ENCODE assay signal across 39 mouse cellular contexts in genomic region chr2:180314292-180314691, GRCm38 (mm10). TPM values are rescaled to one million over a fixed set of nuclear protein-coding genes. Genes with fewer than 3 reads are reported as not detected.
"Had no signal": no experiment of that assay in that cellular context is flagged by ENCODE, and none has a peak within 500 bp of the region (broad histone marks: within the 10 kb centered on the region; RNA-seq: fewer than 3 reads in every experiment).

No protein-coding gene starts in this region.

- H3K36me3 ChIP-seq: heart, embryonic 13.5 days; heart, embryonic 15.5 days; hindbrain, embryonic 10.5 days; hindbrain, embryonic 12.5 days; kidney, embryonic 15.5 days; limb, embryonic 13.5 days; limb, embryonic 15.5 days; liver, embryonic 12.5 days had no signal

- H3K4me3 ChIP-seq: gastrocnemius, adult 2 months; heart, embryonic 13.5 days; heart, embryonic 15.5 days; hindbrain, embryonic 10.5 days; hindbrain, embryonic 12.5 days; kidney, embryonic 15.5 days; layer of hippocampus, adult 2 months; limb, embryonic 13.5 days; limb, embryonic 15.5 days; liver, embryonic 12.5 days had no signal

- H3K4me2 ChIP-seq: heart, embryonic 11.5 days; heart, embryonic 13.5 days; heart, embryonic 15.5 days; hindbrain, embryonic 12.5 days; hindbrain, embryonic 14.5 days; kidney, embryonic 15.5 days; limb, embryonic 13.5 days; limb, embryonic 15.5 days; liver, embryonic 12.5 days had no signal

- H3K9ac ChIP-seq: heart, embryonic 13.5 days; heart, embryonic 15.5 days; hindbrain, embryonic 12.5 days; hindbrain, embryonic 14.5 days; kidney, embryonic 15.5 days; limb, embryonic 13.5 days; limb, embryonic 15.5 days; liver, embryonic 12.5 days had no signal

- DNase-seq: gastrocnemius, adult 2 months; gastrocnemius, postnatal 10 days; gastrocnemius, postnatal 25 days; heart, adult 18-20 months; heart, postnatal 14 days; heart, postnatal 36 days; kidney, adult 11 months; kidney, adult 2 months; kidney, adult 9 months; kidney, postnatal 14 days; kidney, postnatal 4 days; layer of hippocampus, postnatal 36 days; left cerebral cortex, postnatal 4 days had no signal

- H3K9me3 ChIP-seq: heart, embryonic 13.5 days; heart, embryonic 15.5 days; hindbrain, embryonic 10.5 days; hindbrain, embryonic 12.5 days; kidney, embryonic 15.5 days; limb, embryonic 13.5 days; limb, embryonic 15.5 days; liver, embryonic 12.5 days had no signal

- ATAC-seq: forebrain, embryonic 16.5 days; hindbrain, embryonic 16.5 days; inflammation-experienced regulatory T-cells, adult 6 months; liver, embryonic 12.5 days had no signal

- H3K4me1 ChIP-seq: hindbrain, embryonic 10.5 days; hindbrain, embryonic 12.5 days; limb, embryonic 13.5 days; limb, embryonic 15.5 days; liver, embryonic 12.5 days had no signal

- H3K27me3 ChIP-seq: heart, embryonic 13.5 days; heart, embryonic 15.5 days; hindbrain, embryonic 12.5 days; kidney, embryonic 15.5 days; limb, embryonic 13.5 days; limb, embryonic 15.5 days had no signal

- H3K27ac ChIP-seq: gastrocnemius, adult 2 months; heart, embryonic 13.5 days; heart, embryonic 15.5 days; hindbrain, embryonic 10.5 days; hindbrain, embryonic 12.5 days; hindbrain, embryonic 14.5 days; kidney, embryonic 15.5 days; kidney, postnatal 0 days; layer of hippocampus, adult 2 months; limb, embryonic 13.5 days; limb, embryonic 15.5 days; liver, embryonic 12.5 days had no signal

RNA-seq across cellular contexts. Expression of gene Gata5, which starts 20.2 kb away (rescaled TPM):
- total RNA-seq: gastrocnemius, adult 2 months; gastrocnemius, postnatal 10 days; gastrocnemius, postnatal 25 days; granulocyte monocyte progenitor cell, adult 5-6 weeks; layer of hippocampus, adult 2 months; layer of hippocampus, postnatal 14 days; layer of hippocampus, postnatal 36 days; left cerebral cortex, adult 18-20 months; left cerebral cortex, adult 8-10 months; left cerebral cortex, postnatal 10 days; left cerebral cortex, postnatal 25 days; left cerebral cortex, postnatal 4 days had no signal
- polyA plus RNA-seq: forebrain, embryonic 16.5 days; frontal cortex, adult 2 months; hindbrain, embryonic 16.5 days; inflammation-experienced regulatory T-cells, adult 6 months; limb, embryonic 15.5 days had no signal

RNA-seq across cellular contexts. Expression of gene Rbbp8nl, which starts 24.6 kb away (rescaled TPM):
- total RNA-seq: gastrocnemius, adult 2 months; gastrocnemius, postnatal 10 days; gastrocnemius, postnatal 25 days; gastrocnemius, postnatal 4 days; granulocyte monocyte progenitor cell, adult 5-6 weeks; heart, adult 18-20 months; heart, adult 8-10 months; heart, postnatal 14 days; heart, postnatal 36 days; layer of hippocampus, adult 2 months; layer of hippocampus, postnatal 14 days; layer of hippocampus, postnatal 36 days; left cerebral cortex, adult 18-20 months; left cerebral cortex, adult 8-10 months; left cerebral cortex, postnatal 10 days; left cerebral cortex, postnatal 25 days; left cerebral cortex, postnatal 4 days; liver, adult 2 months had no signal
- polyA plus RNA-seq: forebrain, embryonic 16.5 days; heart, postnatal 0 days; hindbrain, embryonic 14.5 days; hindbrain, embryonic 16.5 days; inflammation-experienced regulatory T-cells, adult 6 months; liver, adult 2 months; liver, embryonic 12.5 days had no signal
